Mouse (Mus musculus) limb, embryonic 10.5 days (tissue): ENCODE measurements around the gene Cela2a. TPM values are rescaled to one million over a fixed set of nuclear protein-coding genes. Genes with fewer than 3 reads are reported as not detected.
"Not testable (repeated sequence)": the region's sequence is repeated elsewhere in the genome, so short reads cannot be mapped to it uniquely, and the experiment has no call there.

Source experiments
- DNase-seq: peaks from one replicate; pipeline ENCODE4 v3.0.0-alpha.2; 2017; ENCODE audit warnings: low spot score
- H3K27ac ChIP-seq: fragments of 300-500 bp; sonication (generic); 2 replicates; pipeline ENCODE4 v1.5.1; 2016; ENCODE audit warnings: mild to moderate bottlenecking
- H3K27me3 ChIP-seq: fragments of 300-500 bp; sonication (generic); 2 replicates; pipeline ENCODE4 v1.6.1; 2016; ENCODE audit warnings: low read depth, mild to moderate bottlenecking; ENCODE audit not compliant: poor library complexity, severe bottlenecking
- H3K36me3 ChIP-seq: fragments of 300-500 bp; sonication (generic); 2 replicates; pipeline ENCODE4 v1.6.1; 2016; ENCODE audit warnings: mild to moderate bottlenecking, moderate library complexity
- H3K4me1 ChIP-seq: fragments of 300-500 bp; sonication (generic); 2 replicates; pipeline ENCODE4 v1.6.1; 2016
- H3K4me3 ChIP-seq: fragments of 300-500 bp; sonication (generic); 2 replicates; pipeline ENCODE4 v1.5.1; 2016; ENCODE audit warnings: mild to moderate bottlenecking, moderate library complexity
- H3K9me3 ChIP-seq: fragments of 300-500 bp; sonication (generic); replicated peaks from 2 replicates; pipeline ENCODE4 v1.6.1; 2016; ENCODE audit warnings: mild to moderate bottlenecking
- WGBS: fragments of 180-500 bp; shearing (Covaris S2); methylation state at CpG from one replicate; pipeline ENCODE4 v1.1.7; 2016; 5-methylcytosine and 5-hydroxymethylcytosine counted together
- polyA plus RNA-seq: library from polyadenylated mRNA; unstranded; fragments of >200 nt; fragmentation: Nextera tagmentation; extraction: Ambion mirVana; gene quantifications from 2 replicates; pipeline ENCODE4 v1.2.1, GENCODE M21; 2016

Gene Cela2a
- polyA plus RNA-seq, 1 experiment from 2014 or later: not detected

DNA sequence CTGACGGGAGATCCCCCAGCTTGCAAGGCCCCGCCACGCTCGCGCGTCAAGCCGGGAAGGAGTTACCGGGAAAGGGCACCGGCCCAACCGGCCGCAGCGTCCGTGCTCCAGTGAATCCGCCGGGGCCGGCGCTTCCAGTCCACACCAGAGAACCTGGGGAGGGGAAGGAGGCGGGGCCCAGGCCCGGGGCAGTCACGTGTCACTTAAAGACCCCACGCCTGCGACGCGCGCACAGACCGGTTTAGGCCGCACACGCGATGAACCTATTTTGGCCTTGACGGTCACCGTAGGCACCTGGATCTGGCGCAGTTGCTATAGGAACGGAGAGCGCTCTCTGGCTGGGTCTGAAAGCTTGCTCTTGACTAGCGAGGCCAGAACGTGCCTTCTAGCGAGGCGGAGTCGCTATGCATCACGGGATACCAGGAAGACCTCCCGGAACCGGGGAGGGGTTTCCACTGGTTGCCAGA is 35.4 kb downstream of the Cela2a start, which contains the start of gene Dnajc16:
Gene Dnajc16 (minus strand): TSS at position 408 of the 467 bp plus-strand sequence.
- H3K9me3 ChIP-seq: no peaks in the 10 kb centered on the region
- peaks cover 16% of the 10 kb centered on the region for H3K36me3 ChIP-seq
- WGBS: under 1% methylated on average over 42 of the region's 42 CpGs
- peak within 1 kb of the TSS; percentile 92 for H3K27ac ChIP-seq
- peaks cover 44% of the 10 kb centered on the region for H3K4me1 ChIP-seq
- H3K4me3 ChIP-seq: peak within 1 kb of the TSS; percentile 97
- peak; percentile 98 for DNase-seq
- no peaks in the 10 kb centered on the region for H3K27me3 ChIP-seq

DNA sequence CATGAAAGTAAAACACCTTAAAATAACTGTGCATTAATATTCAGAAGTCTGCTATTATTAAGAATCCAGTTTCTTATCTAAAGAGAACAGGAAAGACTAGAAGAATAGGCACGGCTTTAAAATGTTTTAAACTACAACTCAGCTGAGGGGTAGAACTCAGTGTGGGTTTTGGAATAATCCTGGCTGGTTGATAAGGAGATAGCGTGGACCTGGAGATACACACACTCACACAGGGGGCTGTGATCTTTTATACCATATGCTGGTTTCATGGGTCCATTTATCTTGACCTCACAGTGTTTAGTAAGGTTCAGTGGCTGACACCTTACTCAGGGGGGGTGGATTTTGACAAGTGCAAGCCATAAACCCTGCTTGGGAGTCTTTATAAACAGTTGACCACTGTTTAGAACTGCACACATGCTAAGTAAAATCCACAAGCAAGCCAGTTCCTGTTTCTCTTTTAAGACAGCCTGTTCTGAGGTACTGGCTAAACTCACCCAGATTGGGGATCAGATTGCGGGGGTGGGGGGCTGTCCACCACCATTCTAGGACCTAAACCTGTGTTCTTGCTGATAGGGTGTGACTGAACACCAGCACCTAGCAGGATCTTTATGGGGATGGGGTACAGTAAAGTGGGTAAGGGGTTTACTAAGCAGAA is 36.3 kb downstream of the Cela2a start:
- Histone ChIP-seq H3K9me3 (no peaks in the 10 kb centered on the region), H3K4me3 (peak overlapping the region; percentile 97), H3K27me3 (no peaks in the 10 kb centered on the region), H3K4me1 (peaks cover 36% of the 10 kb centered on the region), H3K27ac (peak overlapping the region; percentile 92), H3K36me3 (peaks cover 25% of the 10 kb centered on the region)
- DNase-seq: no peak
- WGBS: 56% methylated on average over 3 of the region's 3 CpGs

DNA sequence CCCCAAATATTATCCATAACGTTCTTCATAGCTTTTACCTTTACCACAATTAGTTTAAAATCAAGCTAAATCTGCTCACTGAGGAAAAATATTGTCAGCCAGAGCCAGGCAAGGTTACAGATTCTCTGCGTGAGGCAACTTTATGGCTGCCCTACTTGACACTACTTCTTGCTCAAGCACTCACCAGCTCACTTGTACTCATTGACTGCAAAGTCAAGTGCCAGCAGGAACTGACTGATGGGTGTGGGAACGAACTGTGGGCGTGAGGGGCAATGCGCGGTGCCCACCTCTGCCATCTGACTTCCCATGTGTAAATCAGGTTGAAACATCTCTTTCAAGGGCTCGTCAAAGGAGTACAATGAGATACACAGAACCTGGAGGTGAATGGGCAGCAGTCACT is 38.5 kb downstream of the Cela2a start:
- WGBS: 93% methylated on average over 7 of the region's 7 CpGs
- no peak overlapping the region for H3K27ac ChIP-seq
- no peak overlapping the region for H3K4me3 ChIP-seq
- no peak for DNase-seq
- peaks cover 24% of the 10 kb centered on the region for H3K4me1 ChIP-seq
- peaks cover 47% of the 10 kb centered on the region for H3K36me3 ChIP-seq
- H3K9me3 ChIP-seq: no peaks in the 10 kb centered on the region
- no peaks in the 10 kb centered on the region for H3K27me3 ChIP-seq

DNA sequence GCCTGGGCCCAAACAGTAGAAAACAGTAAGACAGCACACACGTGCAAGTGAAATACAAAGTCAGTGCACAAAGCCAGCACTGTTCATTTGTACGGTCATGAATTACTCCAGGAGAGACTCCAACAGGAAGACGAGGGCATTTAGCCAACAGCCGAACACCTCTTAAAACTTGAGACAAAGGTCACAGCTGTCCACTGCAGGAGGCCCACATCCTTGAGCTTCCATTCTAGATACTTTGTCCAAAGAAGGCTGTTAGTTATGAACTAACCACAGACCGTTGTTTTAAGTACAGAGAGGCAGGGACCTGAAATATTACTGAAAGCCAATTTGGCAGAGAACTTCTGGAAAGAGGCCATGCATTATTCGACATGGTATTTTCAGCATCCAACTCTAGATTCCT is 38.9 kb downstream of the Cela2a start:
- H3K9me3 ChIP-seq: no peaks in the 10 kb centered on the region
- H3K27ac ChIP-seq: no peak overlapping the region
- WGBS: 80% methylated on average over 6 of the region's 6 CpGs
- peaks cover 24% of the 10 kb centered on the region for H3K4me1 ChIP-seq
- H3K36me3 ChIP-seq: peaks cover 52% of the 10 kb centered on the region
- no peak for DNase-seq
- H3K4me3 ChIP-seq: no peak overlapping the region
- no peaks in the 10 kb centered on the region for H3K27me3 ChIP-seq

DNA sequence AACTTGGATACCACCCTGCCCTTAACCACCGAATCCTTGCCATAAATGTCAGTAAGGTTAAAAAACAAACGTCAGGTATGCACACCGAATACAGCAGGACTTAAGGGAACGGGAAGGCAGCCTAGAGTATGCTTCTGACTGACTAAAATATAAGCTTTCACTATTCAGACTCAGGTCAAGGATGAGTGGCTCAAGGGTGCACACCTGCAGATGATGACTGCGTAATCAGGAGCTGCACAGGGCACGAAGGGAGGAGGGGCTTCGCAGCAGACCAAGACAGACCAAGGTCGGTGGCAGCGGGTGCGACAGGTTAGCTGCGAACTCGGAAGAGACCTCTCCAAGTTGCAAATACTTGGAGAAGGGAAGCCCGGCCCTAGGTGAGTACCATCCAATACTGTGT is 39.8 kb downstream of the Cela2a start:
- Histone ChIP-seq H3K36me3 (peaks cover 61% of the 10 kb centered on the region), H3K27ac (no peak overlapping the region), H3K4me1 (peaks cover 22% of the 10 kb centered on the region), H3K4me3 (no peak overlapping the region), H3K27me3 (no peaks in the 10 kb centered on the region), H3K9me3 (no peaks in the 10 kb centered on the region)
- DNase-seq: no peak
- WGBS: 95% methylated on average over 13 of the region's 13 CpGs

DNA sequence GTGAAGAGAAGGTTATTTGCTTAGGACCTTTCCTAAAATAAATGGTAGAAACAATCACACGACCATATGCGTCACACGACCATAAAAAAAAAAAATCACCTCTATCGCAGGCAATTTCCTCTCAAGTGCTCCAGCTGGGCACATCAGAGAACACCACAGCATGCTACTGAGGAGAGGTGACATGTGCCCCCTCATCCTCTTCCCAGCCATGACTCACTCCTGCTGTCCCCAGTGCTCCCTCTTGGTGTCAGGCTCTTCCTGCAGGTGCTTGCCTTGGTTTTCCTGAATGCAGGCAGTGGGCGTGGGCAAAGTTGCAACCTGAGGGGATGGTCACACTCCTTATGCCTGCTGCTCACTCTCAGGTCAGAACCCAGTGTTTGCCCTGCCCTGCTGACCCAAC is 41.1 kb downstream of the Cela2a start:
- DNase-seq: no peak
- Histone ChIP-seq H3K4me1 (peaks cover 14% of the 10 kb centered on the region), H3K36me3 (peaks cover 74% of the 10 kb centered on the region), H3K27ac (no peak overlapping the region), H3K9me3 (no peaks in the 10 kb centered on the region), H3K27me3 (no peaks in the 10 kb centered on the region), H3K4me3 (no peak overlapping the region)
- 81% methylated on average over 5 of the region's 5 CpGs for WGBS

DNA sequence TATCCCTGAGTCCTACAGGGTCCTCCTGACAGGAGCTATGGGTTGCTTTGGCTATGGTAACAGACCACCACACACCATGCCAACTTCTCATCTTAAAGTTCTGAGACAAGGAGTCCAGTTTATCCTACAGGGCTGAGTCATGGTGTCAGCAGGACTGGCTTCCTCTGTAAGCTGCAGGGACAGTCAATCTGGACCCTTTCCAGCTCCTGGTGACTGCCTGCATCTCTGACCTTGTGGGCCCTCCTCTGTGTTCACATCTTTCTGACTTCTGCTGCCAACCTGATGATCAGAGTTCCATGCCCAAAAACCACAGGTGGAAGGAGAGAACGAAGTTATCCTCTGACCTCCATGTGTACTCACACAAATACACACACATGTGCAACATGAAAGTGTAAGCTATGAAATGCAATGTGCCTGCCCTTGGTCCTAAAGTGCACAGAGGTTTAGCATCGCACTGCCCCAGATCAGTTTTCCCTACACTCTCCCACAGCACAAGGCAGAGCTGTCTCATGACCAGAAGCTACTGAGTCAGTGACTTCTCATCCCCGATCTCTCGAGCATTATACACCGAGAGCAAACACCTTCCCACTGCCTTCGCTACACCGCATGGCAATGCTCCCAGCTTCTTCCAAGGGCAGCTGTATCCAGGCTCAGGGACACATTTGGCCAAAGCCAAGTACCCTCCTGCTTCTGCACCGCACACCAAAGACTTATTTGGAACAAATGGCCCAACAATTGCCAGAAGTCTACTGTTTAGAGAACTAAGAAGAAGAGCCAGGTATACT is 44.6 kb downstream of the Cela2a start:
- no peak overlapping the region for H3K27ac ChIP-seq
- no peaks in the 10 kb centered on the region for H3K27me3 ChIP-seq
- no peak overlapping the region for H3K4me3 ChIP-seq
- no peak for DNase-seq
- no peaks in the 10 kb centered on the region for H3K4me1 ChIP-seq
- H3K36me3 ChIP-seq: peaks cover 94% of the 10 kb centered on the region
- H3K9me3 ChIP-seq: no peaks in the 10 kb centered on the region
- 96% methylated on average over 8 of the region's 8 CpGs for WGBS

DNA sequence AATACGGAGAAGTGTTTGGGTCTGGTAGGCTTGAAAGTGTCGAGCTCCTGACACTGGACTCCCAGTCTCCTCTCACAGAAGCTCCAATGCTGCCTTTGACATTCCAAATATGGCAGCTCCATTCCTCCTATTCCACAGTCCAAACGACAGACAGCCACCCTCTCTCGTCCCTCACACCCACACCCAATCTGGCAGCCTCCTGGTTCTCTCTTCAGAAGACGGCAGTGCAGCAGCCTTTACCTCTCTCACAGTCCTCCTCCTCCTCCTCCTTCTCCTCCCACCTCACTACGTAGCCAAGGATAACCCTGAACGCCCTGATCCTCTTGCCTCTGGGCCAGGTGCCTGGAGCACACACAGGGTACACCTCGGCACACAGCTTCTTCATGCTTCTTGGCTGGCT is 46.1 kb downstream of the Cela2a start:
- Histone ChIP-seq H3K9me3 (no peaks in the 10 kb centered on the region), H3K27me3 (no peaks in the 10 kb centered on the region), H3K4me1 (no peaks in the 10 kb centered on the region), H3K27ac (no peak overlapping the region), H3K36me3 (peaks cover 99% of the 10 kb centered on the region), H3K4me3 (no peak overlapping the region)
- no peak for DNase-seq
- 87% methylated on average over 8 of the region's 8 CpGs for WGBS

DNA sequence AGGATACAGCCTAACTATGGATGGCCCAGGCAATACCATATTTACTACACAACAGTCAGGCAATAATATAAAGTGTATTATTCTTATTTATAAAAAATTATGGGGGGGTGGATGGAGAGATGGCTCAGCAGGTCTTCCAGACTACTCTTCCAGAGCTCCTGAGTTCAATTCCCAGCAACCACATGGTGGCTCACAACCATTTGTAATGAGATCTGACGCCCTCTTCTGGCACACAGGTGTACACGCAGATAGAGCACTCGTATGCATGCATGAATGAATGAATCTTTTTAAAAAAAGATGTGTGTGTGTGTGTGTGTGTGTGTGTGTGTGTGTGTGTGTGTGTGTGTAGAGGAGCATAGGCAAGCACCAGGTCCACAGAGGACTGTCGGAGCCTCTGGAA is 52.9 kb downstream of the Cela2a start:
- H3K27ac ChIP-seq, H3K4me3 ChIP-seq, H3K27me3 ChIP-seq, H3K4me1 ChIP-seq, H3K9me3 ChIP-seq, DNase-seq: not testable (repeated sequence)
- 87% methylated on average over 4 of the region's 4 CpGs for WGBS
- peaks cover 99% of the 10 kb centered on the region for H3K36me3 ChIP-seq

DNA sequence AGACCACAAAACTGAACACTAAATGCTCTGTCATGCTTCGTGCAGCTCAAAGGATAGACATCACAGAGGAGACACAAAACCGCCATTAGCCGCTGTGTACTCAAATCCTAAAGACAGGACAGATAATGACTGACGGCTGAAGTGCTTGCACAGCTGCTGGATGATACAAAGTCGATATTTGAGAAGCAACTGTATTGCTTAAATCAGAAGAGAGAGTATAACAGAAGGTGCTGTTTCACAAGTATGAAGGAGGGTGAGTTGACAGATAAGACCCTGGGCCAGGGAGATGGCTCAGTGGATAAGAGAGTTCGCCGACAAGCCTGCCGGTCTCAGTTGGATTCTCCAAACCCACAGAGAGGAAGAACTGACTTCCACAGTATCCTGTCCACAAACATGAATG is 54.1 kb downstream of the Cela2a start:
- no peak for DNase-seq
- Histone ChIP-seq H3K36me3 (peaks cover 100% of the 10 kb centered on the region), H3K27ac (no peak overlapping the region), H3K4me1 (no peaks in the 10 kb centered on the region), H3K4me3 (no peak overlapping the region), H3K27me3 (no peaks in the 10 kb centered on the region), H3K9me3 (no peaks in the 10 kb centered on the region)
- 95% methylated on average over 8 of the region's 8 CpGs for WGBS

DNA sequence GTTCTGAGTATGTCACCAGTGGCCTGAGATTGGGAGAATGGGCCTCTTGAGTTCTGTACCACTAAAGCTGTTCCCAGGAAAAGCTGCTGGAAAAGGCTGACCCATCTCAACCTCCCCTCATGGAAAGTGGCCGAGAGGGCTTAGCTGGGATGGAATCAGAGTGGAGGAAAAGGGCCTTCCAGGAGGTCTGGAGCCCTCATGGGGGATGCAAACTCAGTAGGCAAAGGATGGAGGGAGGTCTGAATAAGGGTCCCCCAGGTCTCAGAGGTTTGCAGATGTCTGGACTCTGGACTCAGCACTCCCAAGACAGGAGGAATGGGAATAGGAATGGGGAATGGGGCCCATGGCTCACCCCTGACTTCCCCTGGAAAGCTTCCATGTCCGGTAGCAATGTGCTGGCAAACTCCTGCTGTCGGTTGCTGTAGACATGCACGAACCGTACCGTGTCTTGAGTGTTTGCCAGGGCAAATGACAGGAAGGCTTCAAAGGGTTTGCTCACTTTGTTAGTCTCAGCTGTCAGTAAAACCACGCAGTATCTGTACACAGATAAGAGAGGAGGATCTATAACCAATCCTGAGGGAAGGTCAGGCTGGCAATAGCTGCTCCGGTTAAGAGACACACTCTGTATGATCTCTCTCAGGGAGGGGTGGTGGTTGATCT is 56.3 kb downstream of the Cela2a start:
- Histone ChIP-seq H3K4me3 (no peak overlapping the region), H3K9me3 (no peaks in the 10 kb centered on the region), H3K27ac (no peak overlapping the region), H3K36me3 (peaks cover 97% of the 10 kb centered on the region), H3K27me3 (no peaks in the 10 kb centered on the region), H3K4me1 (no peaks in the 10 kb centered on the region)
- no peak for DNase-seq
- WGBS: 93% methylated on average over 8 of the region's 8 CpGs

DNA sequence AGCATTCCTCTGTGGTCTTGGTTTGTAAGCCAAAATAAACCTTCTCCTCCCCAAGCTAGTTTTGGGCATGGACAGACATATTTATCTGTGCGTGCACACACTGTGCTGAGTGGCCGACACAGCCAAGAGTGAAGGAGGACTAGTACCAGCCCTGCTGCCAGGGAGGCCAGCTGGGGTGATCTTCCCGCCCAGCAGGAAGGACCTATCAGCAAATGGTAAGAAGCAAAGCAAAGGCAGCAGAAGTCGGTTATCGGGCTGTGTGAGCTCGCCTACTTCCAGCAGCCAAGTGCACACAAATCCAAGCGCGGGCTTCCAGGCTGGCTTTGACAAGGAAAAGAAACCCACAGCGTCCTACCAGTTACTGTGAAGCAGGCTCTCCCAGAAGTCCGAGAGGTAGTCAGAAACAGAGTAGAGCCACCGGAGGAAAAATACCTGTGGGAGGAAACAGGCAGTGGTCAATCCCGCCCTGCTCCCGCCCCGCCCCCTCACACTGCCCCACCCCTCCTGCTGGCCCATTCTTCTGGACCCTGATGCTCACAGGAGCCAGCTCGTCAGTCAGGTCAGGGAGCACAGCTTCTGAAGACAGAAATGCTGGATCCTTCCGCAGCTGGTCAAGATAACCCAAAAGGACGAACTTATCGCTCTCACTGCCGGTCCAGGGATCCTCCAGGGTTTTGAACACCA is 58.5 kb downstream of the Cela2a start:
- H3K36me3 ChIP-seq: peaks cover 97% of the 10 kb centered on the region
- 79% methylated on average over 19 of the region's 19 CpGs for WGBS
- DNase-seq: no peak

More for the DNA sequence above, 58.5 kb downstream of the Cela2a start:
- Histone ChIP-seq H3K9me3 (no peaks in the 10 kb centered on the region), H3K27me3 (no peaks in the 10 kb centered on the region), H3K27ac (no peak overlapping the region), H3K4me3 (no peak overlapping the region), H3K4me1 (no peaks in the 10 kb centered on the region)
